Mouse (Mus musculus): Measurements from ENCODE around the gene Slc3a2.

DNA sequence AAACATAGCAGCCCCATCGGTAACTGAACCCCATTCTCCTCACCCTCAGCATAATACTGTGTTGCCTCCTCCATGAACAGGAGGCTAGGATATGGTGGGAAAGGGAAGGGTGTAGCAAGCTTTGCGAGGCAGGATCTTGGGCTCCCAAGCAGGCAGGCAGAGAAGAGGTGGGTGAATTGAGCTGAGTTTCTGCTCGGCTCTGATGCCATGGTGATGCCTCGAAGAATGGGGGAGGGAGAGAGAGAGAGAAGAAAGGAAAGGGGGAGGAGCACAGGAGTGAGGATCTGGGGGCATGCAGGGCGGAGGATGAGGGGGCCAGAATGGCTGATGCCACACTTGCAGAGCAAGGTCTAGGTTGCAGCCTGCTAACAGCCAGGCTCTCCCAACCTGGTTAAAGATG lies 57.4 kb downstream of the Slc3a2 start:
- TF ChIP-seq POLR2A (IDR thresholded peaks at IDR 0.05; ENCODE audit: borderline replicate concordance, insufficient read depth, low read length) (no peak), CTCF (IDR thresholded peaks at IDR 0.05; ENCODE audit: borderline replicate concordance, insufficient read depth, low read depth, low read length) (no peak)
